Mouse (Mus musculus): ENCODE results near the gene Cdk14. TPM values are rescaled to one million over a fixed set of nuclear protein-coding genes. Genes with fewer than 3 reads are reported as not detected.

The Cdk14 gene
- polyA plus RNA-seq, 1 experiment from 2014 or later, result 15.5 TPM

DNA sequence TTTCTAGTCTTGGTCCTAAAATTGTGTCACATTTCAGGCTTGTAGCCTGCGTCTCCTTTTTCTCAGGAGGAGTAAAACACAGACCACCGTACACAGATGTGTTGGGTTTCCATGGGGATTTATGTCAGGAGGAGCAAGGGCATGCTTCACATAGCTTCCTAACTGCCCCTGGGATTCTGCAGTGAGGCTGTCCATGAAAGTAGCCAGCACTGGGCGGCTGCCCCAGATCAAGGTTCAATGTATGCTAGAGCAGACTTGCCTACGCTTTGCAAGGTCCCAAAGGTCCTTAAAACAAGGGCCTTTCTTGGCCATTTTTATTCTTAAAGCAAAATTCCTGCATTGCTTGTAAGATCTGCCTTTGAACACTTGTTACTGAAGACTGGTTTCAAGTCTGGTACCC lies 614.9 kb downstream of the Cdk14 start:
- Histone ChIP-seq H3K79me2 (ENCODE audit: inconsistent target) (no peaks in the 10 kb centered on the region), H3K4me3 (ENCODE audit: inconsistent target) (no peak overlapping the region), H3K27ac (no peak overlapping the region), H3K36me3 (ENCODE audit: inconsistent target) (no peaks in the 10 kb centered on the region)
- WGBS (ENCODE audit: missing documents), result 96% methylated on average over 4 of the region's 4 CpGs

DNA sequence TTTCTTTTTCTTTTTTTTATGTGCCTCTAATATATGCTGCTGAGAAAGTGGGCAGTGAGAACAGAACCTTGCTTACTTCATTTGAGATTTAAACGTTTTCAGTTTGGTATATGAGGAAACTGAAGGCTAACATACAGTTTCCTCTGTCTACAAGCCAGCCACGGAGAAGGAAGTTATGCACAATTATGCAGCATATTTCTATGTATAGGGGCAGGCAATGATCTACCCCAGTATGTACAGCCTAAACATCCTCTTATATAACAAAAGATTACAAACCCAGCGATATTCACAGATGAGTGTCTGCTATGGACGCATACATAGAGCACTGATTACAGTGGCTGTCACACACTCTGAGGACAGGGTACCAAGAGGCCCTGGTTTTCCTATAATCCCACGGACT lies 616.4 kb downstream of the Cdk14 start:
- no peaks in the 10 kb centered on the region for H3K36me3 ChIP-seq (ENCODE audit: inconsistent target)
- 32% methylated on average over 5 of the region's 5 CpGs for WGBS (ENCODE audit: missing documents)
- no peak overlapping the region for H3K4me3 ChIP-seq (ENCODE audit: inconsistent target)
- no peak overlapping the region for H3K27ac ChIP-seq
- no peaks in the 10 kb centered on the region for H3K79me2 ChIP-seq (ENCODE audit: inconsistent target)

DNA sequence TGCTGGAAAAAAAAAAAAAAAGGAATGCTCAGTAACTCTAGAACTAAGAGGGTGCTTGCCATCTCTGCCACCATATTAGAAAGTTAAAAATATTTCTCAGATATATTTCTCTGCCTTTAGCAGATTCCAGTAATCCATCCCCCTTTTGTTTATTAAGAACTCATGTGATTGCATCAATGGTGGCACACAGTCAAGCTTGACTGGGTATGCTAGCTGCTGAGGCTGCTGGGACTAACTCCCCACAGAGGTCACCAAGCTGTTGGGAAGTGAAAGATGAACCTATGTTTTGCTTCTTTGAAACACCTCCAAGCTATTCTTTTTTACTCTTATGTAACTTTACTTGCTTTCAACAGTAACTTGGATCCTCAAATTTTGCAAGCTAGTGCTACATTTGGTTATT lies 618.1 kb downstream of the Cdk14 start:
- no peak overlapping the region for H3K27ac ChIP-seq
- no peaks in the 10 kb centered on the region for H3K36me3 ChIP-seq (ENCODE audit: inconsistent target)
- H3K4me3 ChIP-seq (ENCODE audit: inconsistent target), result no peak overlapping the region
- no peaks in the 10 kb centered on the region for H3K79me2 ChIP-seq (ENCODE audit: inconsistent target)

DNA sequence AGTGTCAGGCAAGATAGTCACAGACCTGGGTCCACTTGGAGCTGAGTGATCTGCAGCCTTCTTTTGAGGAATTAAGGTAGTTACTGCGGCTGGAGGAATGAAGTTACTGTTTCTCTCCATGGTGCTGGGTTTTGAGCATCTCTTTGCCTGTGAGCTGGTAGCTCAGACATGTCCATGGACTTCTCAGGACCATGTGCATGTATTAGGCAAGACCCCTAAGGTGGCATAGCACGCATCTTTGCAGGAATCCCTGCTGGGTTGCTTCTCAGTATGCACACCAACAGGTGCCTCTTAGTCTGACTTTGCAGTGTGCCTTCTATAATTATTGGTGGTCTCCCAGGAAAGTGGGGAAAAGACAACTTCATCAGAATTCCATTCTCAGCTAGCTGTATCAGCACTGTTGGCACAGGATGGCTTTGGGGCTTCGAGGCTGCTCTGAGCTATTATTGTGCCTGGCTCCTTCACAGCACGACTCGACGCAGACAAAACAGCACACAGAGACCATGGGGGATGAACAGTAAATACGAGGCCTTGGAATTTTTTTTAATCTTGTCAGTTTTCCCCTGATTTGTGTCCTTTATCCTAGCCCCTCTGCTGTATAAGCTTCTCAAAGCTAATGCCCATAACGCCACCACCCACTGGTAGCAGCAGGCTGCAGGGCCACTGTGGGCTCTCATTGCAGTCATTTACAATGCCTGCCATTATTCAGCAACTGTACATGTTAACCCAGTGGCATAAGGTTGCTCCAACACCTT lies 618.8 kb downstream of the Cdk14 start:
- Histone ChIP-seq H3K4me3 (ENCODE audit: inconsistent target) (no peak overlapping the region), H3K27ac (no peak overlapping the region), H3K79me2 (ENCODE audit: inconsistent target) (no peaks in the 10 kb centered on the region), H3K36me3 (ENCODE audit: inconsistent target) (no peaks in the 10 kb centered on the region)
- WGBS (ENCODE audit: missing documents), result 96% methylated on average over 8 of the region's 8 CpGs

DNA sequence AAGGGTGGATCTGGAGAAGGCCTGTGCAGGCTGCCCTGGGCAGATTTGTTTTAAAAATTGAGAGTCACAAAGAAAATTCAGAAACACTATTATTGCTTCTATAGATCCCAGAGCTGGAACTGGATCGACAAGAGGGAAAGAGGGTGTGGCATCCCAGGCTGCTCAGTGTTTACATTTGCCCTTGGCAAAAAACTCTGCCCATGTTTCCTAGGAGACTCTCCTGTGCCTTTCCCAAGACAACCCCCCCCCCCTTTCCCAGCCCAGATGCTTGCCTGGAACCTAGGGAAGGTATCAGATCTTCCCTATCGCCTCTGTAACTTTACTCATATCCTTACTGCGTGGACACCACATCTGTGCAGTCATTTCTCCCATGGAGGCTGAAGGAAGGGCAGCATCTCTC lies 628.9 kb downstream of the Cdk14 start:
- WGBS (ENCODE audit: missing documents), result 87% methylated on average over 3 of the region's 3 CpGs
- Histone ChIP-seq H3K79me2 (ENCODE audit: inconsistent target) (no peaks in the 10 kb centered on the region), H3K4me3 (ENCODE audit: inconsistent target) (no peak overlapping the region), H3K27ac (no peak overlapping the region), H3K36me3 (ENCODE audit: inconsistent target) (no peaks in the 10 kb centered on the region)

DNA sequence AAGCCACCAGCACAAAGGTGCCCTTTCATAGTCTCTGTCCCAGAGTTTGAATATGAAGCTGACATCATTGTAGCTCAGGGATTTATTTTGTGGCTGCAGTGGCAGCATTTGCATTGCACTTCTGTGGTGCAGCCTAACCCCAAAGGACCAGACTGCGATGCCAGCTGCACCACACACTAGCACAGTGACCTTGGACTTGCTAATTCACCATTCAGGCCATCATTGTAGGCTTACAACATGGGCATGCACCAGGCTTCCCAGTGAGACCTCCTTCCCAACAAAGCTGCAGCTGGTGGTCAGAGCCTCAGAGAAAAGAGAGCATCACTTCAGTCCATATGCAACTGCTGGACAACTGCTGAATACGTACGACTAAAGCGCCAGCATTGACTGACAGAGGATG lies 629.8 kb downstream of the Cdk14 start:
- no peaks in the 10 kb centered on the region for H3K36me3 ChIP-seq (ENCODE audit: inconsistent target)
- H3K4me3 ChIP-seq (ENCODE audit: inconsistent target), result no peak overlapping the region
- H3K27ac ChIP-seq, result no peak overlapping the region
- 91% methylated on average over 4 of the region's 4 CpGs for WGBS (ENCODE audit: missing documents)
- H3K79me2 ChIP-seq (ENCODE audit: inconsistent target), result no peaks in the 10 kb centered on the region

DNA sequence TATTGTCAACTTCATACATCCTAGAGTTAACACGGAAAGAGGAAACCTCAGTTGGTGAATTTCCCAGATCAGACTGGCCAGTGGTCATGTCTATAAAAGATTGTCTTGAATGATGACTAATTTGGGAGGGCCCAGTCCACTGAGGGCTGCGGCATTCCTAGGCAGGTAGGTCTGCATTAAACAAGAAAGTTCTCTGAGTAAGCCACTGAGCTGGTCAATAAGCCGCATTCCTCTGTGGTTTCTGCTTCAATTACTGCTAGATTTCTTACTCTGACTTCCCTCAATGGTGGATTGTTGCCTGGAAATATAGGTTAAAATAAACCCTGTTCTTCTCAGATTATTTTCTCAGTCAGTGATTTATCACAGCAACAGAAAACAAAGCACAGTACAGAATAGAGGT lies 631.6 kb downstream of the Cdk14 start:
- Histone ChIP-seq H3K4me3 (ENCODE audit: inconsistent target) (no peak overlapping the region), H3K79me2 (ENCODE audit: inconsistent target) (no peaks in the 10 kb centered on the region)
- WGBS (ENCODE audit: missing documents), result 93% methylated on average over 3 of the region's 3 CpGs

DNA sequence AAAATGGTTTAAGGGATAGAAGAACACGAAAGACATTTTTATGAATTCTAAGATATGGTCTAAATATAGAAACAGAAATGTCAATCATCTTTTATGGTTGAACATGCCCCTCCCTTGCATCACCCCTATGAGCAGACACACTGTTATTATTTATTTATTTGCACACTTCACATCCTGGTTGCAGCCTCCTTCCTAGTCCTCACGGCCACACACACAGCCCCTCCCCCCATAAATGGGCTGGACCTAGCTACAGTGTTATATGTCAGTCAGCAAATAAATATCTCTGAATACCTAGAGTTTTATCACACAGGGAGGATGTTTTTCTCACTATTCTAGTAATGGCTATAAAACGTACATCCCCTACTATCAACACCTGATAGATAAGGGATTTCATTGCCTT lies 633.3 kb downstream of the Cdk14 start:
- Histone ChIP-seq H3K36me3 (ENCODE audit: inconsistent target) (no peaks in the 10 kb centered on the region), H3K79me2 (ENCODE audit: inconsistent target) (no peaks in the 10 kb centered on the region), H3K27ac (no peak overlapping the region), H3K4me3 (ENCODE audit: inconsistent target) (no peak overlapping the region)
- WGBS (ENCODE audit: missing documents), result 75% methylated on average over 3 of the region's 3 CpGs

More for the DNA sequence above, 631.6 kb downstream of the Cdk14 start:
- Histone ChIP-seq H3K36me3 (ENCODE audit: inconsistent target) (no peaks in the 10 kb centered on the region), H3K27ac (no peak overlapping the region)

DNA sequence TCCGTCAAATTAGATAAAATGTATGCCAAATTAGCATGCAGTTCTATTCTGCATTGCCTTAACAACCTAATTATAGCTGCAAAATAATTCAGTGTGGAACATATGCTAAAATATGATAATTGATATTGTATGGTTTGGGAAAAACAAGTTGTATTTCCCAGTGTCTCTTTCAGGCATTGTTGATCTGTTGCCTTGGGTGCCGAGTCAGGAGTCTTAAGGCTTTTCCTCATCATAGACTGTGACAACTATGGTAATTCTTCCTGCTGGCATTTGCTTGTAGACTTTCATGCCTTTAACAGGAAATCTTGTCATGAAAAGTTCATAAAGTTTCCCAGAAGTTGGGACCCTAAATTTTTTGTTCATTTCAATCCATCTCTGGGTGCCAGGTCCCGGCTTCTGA lies 641.8 kb downstream of the Cdk14 start:
- Histone ChIP-seq H3K79me2 (ENCODE audit: inconsistent target) (no peaks in the 10 kb centered on the region), H3K36me3 (ENCODE audit: inconsistent target) (no peaks in the 10 kb centered on the region), H3K4me3 (ENCODE audit: inconsistent target) (no peak overlapping the region), H3K27ac (no peak overlapping the region)
- 95% methylated on average over 3 of the region's 3 CpGs for WGBS (ENCODE audit: missing documents)

DNA sequence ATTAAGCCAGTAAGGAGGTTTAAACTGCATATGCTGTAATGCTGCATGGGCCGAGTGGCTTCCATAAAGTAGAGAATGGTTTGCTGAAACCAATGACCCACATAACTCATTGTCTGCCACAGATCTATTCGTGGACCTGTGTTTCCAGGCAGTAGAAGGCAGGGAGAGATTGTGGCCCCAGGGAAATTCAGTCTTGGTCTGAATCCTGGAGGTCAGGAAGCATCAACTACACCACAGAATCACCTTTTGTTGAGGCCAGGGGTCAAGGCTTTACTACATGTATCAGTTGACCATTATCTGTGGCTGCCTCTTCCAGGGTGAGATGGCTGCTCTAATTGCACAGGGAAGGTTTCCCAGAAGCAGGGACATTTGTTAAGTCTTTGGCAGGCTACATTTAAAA lies 643.6 kb downstream of the Cdk14 start:
- no peak overlapping the region for H3K4me3 ChIP-seq (ENCODE audit: inconsistent target)
- WGBS (ENCODE audit: missing documents), result 52% methylated on average over 2 of the region's 2 CpGs
- H3K79me2 ChIP-seq (ENCODE audit: inconsistent target), result no peaks in the 10 kb centered on the region
- no peaks in the 10 kb centered on the region for H3K36me3 ChIP-seq (ENCODE audit: inconsistent target)
- H3K27ac ChIP-seq, result no peak overlapping the region

DNA sequence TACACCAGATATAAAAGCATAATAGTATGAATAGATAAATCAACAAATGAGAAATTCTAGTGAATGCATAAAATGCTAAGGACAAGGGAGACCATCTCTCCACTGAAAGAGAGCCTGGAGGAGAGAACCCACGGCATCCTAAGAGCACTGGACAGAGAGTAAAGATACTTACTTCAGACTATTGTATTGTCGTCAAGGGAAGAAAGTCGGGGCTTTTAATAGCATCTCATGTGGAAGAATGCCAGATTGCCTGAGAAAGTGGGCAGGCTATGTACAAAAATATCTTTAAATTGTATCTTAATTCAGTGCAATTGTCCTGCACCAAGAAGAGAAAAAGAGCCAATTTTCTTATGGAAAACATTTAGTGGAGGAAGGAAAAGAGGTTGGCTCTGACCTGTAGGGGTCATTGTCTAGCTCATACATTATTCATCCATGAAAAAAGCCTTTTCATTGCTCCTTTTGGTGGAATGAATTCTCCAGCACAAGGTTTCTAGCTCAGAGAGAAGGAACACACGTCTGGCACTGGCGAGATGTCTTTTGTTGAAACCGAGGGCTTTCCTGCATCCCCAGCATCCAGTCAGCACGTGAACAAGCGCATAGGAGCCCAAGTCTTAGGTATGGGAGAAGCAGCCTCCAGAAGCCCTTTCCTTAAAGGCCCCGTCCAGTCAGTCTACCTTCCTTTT lies 646.9 kb downstream of the Cdk14 start:
- H3K36me3 ChIP-seq (ENCODE audit: inconsistent target), result no peaks in the 10 kb centered on the region
- H3K27ac ChIP-seq, result no peak overlapping the region
- WGBS (ENCODE audit: missing documents), result 79% methylated on average over 9 of the region's 9 CpGs
- H3K4me3 ChIP-seq (ENCODE audit: inconsistent target), result no peak overlapping the region
- H3K79me2 ChIP-seq (ENCODE audit: inconsistent target), result no peaks in the 10 kb centered on the region

DNA sequence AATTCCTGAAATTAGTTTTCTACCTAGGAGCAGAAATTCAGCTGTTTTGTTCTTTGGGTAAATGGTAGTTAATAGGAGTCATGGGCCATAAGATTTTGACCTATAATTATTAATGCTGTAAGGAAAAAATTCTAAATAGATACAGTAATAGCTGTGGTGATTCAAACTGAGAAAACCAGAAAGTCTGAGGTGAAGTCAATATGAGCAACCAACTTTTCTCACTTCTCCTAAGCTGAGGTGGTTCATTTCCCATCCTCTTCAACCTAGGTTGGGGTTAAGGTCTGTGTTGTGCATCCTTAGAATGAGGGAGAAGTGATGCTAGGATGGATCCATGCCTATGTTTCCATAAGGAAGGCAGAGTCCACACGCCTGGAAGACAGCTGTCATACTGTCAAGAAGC lies 649.5 kb downstream of the Cdk14 start:
- WGBS (ENCODE audit: missing documents), result 89% methylated on average over 1 of the region's 1 CpGs
- no peak overlapping the region for H3K27ac ChIP-seq
- H3K79me2 ChIP-seq (ENCODE audit: inconsistent target), result no peaks in the 10 kb centered on the region
- no peak overlapping the region for H3K4me3 ChIP-seq (ENCODE audit: inconsistent target)
- H3K36me3 ChIP-seq (ENCODE audit: inconsistent target), result no peaks in the 10 kb centered on the region

DNA sequence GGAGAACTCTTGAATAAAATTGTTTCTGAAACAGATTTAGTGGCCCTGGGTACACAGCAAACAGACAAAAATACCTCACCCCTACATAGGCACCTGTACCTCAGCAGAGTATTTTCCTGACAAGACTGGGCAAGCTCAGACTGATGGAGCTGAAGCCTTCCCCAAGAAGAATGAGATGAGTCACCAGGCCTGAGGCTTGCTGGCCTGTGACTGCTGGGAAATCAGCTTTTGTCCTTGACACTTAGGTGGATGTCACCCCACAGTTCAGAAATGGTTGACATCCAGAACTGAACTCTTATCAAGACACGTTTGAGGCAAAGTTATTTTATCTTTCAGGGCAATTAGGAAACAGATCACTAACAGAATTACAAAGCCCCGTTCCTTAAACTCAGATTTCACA lies 652.2 kb downstream of the Cdk14 start:
- H3K79me2 ChIP-seq (ENCODE audit: inconsistent target), result no peaks in the 10 kb centered on the region
- no peak overlapping the region for H3K27ac ChIP-seq
- no peaks in the 10 kb centered on the region for H3K36me3 ChIP-seq (ENCODE audit: inconsistent target)
- H3K4me3 ChIP-seq (ENCODE audit: inconsistent target), result no peak overlapping the region
- WGBS (ENCODE audit: missing documents), result 90% methylated on average over 2 of the region's 2 CpGs

DNA sequence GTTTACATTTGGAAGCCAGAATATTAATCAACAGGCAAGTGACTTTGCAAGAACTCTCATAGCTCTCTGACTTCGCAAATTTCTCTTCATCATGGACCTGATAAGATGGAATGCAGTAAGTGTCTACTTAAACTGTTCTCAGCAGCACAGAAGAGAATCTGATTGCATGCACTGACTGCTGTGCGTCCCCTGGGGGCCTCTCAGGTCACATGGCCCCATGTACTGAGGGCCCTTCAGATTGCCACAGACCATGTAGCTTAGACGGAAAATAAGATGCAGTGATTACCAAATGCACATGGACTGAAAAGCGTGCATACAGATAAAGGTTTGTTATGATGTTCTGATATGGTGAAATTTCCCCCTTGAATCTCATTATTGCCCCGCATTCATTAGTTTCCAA lies 653.4 kb downstream of the Cdk14 start:
- WGBS (ENCODE audit: missing documents), result 94% methylated on average over 5 of the region's 5 CpGs
- Histone ChIP-seq H3K27ac (no peak overlapping the region), H3K4me3 (ENCODE audit: inconsistent target) (no peak overlapping the region), H3K36me3 (ENCODE audit: inconsistent target) (no peaks in the 10 kb centered on the region), H3K79me2 (ENCODE audit: inconsistent target) (no peaks in the 10 kb centered on the region)

DNA sequence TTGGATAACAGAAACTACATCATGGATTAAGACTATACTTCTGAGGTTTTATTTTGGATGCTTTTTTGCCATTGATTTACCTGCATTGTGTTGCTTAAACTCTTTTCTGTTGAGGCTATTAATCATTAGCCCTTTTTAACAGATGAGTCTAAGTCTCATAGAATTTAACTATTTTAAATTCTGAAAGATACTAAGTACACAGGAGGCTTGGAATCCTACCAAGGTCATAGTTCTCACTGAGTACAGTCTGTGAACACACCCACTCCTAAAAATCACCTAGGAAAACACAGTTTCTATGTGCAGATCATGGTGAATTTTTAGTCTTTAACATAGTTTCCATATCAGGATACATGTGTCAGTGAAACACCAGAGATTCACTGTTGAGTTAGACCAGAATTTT lies 658.2 kb downstream of the Cdk14 start:
- no peak overlapping the region for H3K27ac ChIP-seq
- no peak overlapping the region for H3K4me3 ChIP-seq (ENCODE audit: inconsistent target)
- H3K79me2 ChIP-seq (ENCODE audit: inconsistent target), result no peaks in the 10 kb centered on the region
- no peaks in the 10 kb centered on the region for H3K36me3 ChIP-seq (ENCODE audit: inconsistent target)
